Mouse (Mus musculus) testis, adult 2 months (tissue): Measurements from ENCODE around the gene Rbm19.

Experiments used
- CTCF ChIP-seq: fragments of 200-500 bp; IDR thresholded peaks from 2 replicates; pipeline ENCODE4 v1.5.1; 2012; ENCODE audit warnings: low read depth, mild to moderate bottlenecking, inconsistent platforms, low read length, moderate library complexity; ENCODE audit not compliant: control insufficient read depth, insufficient read depth, insufficient replicate concordance
- POLR2A ChIP-seq: fragments of 200-500 bp; IDR thresholded peaks from 2 replicates; pipeline ENCODE4 v1.6.1; 2012; ENCODE audit warnings: low read depth, mild to moderate bottlenecking, inconsistent platforms, low read length, moderate library complexity; ENCODE audit not compliant: control insufficient read depth

- TF ChIP-seq CTCF = no peak
- no peak for TF ChIP-seq POLR2A
Observed at GRCm38 (mm10) chr5:120175217-120175616, 59.0 kb downstream of the Rbm19 start.
